Mouse (Mus musculus) hindbrain, embryonic 14.5 days (tissue): Measurements from ENCODE around the gene Ppl. TPM values are rescaled to one million over a fixed set of nuclear protein-coding genes. Genes with fewer than 3 reads are reported as not detected.

Source experiments
- ATAC-seq: fragments of 200-750 bp; cut with Nextera tagmentation; 2 replicates; pipeline ENCODE4 v1.8.0; 2017; ENCODE audit warnings: moderate number of reproducible peaks, mild to moderate bottlenecking, moderate TSS enrichment, moderate library complexity; ENCODE audit not compliant: low FRiP score
- DNase-seq: peaks from one replicate; pipeline ENCODE4 v3.0.0-alpha.2; 2015; ENCODE audit warnings: low spot score
- H3K27ac ChIP-seq: fragments of 300-500 bp; sonication (generic); 2 replicates; pipeline ENCODE4 v1.5.1; 2014; ENCODE audit warnings: mild to moderate bottlenecking, moderate library complexity
- H3K27me3 ChIP-seq: fragments of 300-500 bp; sonication (generic); 2 replicates; pipeline ENCODE4 v1.6.1; 2014; ENCODE audit warnings: mild to moderate bottlenecking, low read length, mixed read lengths; ENCODE audit not compliant: control insufficient read depth, insufficient read depth
- H3K36me3 ChIP-seq: fragments of 300-500 bp; sonication (generic); replicated peaks from 2 replicates; pipeline ENCODE4 v1.6.1; 2014; ENCODE audit not compliant: control insufficient read depth, insufficient read depth
- H3K4me1 ChIP-seq: fragments of 300-500 bp; sonication (generic); replicated peaks from 2 replicates; pipeline ENCODE4 v1.6.1; 2014; ENCODE audit warnings: antibody characterized with exemption, low read length, mixed read lengths; ENCODE audit not compliant: control insufficient read depth, insufficient read depth
- H3K4me2 ChIP-seq: fragments of 300-500 bp; sonication (generic); replicated peaks from 2 replicates; pipeline ENCODE4 v1.6.1; 2014; ENCODE audit warnings: mild to moderate bottlenecking, moderate library complexity
- H3K4me3 ChIP-seq: fragments of 300-500 bp; sonication (generic); replicated peaks from 2 replicates; pipeline ENCODE4 v1.5.1; 2014; ENCODE audit warnings: mild to moderate bottlenecking, low read length
- H3K9ac ChIP-seq: fragments of 300-500 bp; sonication (generic); 2 replicates; pipeline ENCODE4 v1.6.1; 2014
- H3K9me3 ChIP-seq: fragments of 300-500 bp; sonication (generic); 2 replicates; pipeline ENCODE4 v1.6.1; 2016; ENCODE audit warnings: low read length; ENCODE audit not compliant: control insufficient read depth
- WGBS: fragments of 180-500 bp; shearing (Covaris S2); extraction: QIAGEN DNeasy Blood & Tissue Kit; methylation state at CpG from one replicate; pipeline ENCODE4 v1.1.7; 2014; 5-methylcytosine and 5-hydroxymethylcytosine counted together
- polyA plus RNA-seq: library from polyadenylated mRNA; unstranded; fragments of >200 nt; fragmentation: Nextera tagmentation; extraction: Ambion mirVana; gene quantifications from 2 replicates; pipeline ENCODE4 v1.2.1, GENCODE M21; 2014

Ppl gene
- polyA plus RNA-seq, 1 experiment from 2014 or later = 0.29 TPM

GRCm38 (mm10) chr16:5135551-5136261, 3.5 kb upstream of the Ppl start:
- WGBS = 74% methylated on average over 8 of the region's 8 CpGs
- DNase-seq (no peak), ATAC-seq (peak; percentile 31; the same call in 1 of the 2 replicates)
- Histone ChIP-seq H3K36me3 (no peaks in the 10 kb centered on the region), H3K9ac (no peak overlapping the region), H3K4me1 (no peaks in the 10 kb centered on the region), H3K4me3 (no peak overlapping the region), H3K27ac (no peak overlapping the region), H3K27me3 (peaks cover 42% of the 10 kb centered on the region), H3K9me3 (no peaks in the 10 kb centered on the region), H3K4me2 (no peak overlapping the region)

GRCm38 (mm10) chr16:5134623-5135330, 2.6 kb upstream of the Ppl start:
- ATAC-seq = no peak
- no peak overlapping the region for H3K9ac ChIP-seq

GRCm38 (mm10) chr16:5131251-5131922, 834 bp downstream of the Ppl start:
- Histone ChIP-seq H3K4me2 (no peak overlapping the region; the same call in 1 of the 2 replicates), H3K27me3 (peaks cover 61% of the 10 kb centered on the region), H3K4me3 (no peak overlapping the region), H3K9ac (no peak overlapping the region), H3K27ac (no peak overlapping the region), H3K9me3 (no peaks in the 10 kb centered on the region), H3K36me3 (no peaks in the 10 kb centered on the region), H3K4me1 (no peaks in the 10 kb centered on the region)
- WGBS = 4% methylated on average over 25 of the region's 25 CpGs
- ATAC-seq (no peak), DNase-seq (no peak)

More at GRCm38 (mm10) chr16:5134623-5135330, 2.6 kb upstream of the Ppl start:
- no peaks in the 10 kb centered on the region for H3K9me3 ChIP-seq
- H3K4me3 ChIP-seq = no peak overlapping the region
- no peaks in the 10 kb centered on the region for H3K36me3 ChIP-seq
- peaks cover 51% of the 10 kb centered on the region for H3K27me3 ChIP-seq
- no peak for DNase-seq
- no peak overlapping the region for H3K4me2 ChIP-seq
- H3K27ac ChIP-seq = no peak overlapping the region
- WGBS = 78% methylated on average over 14 of the region's 14 CpGs
- H3K4me1 ChIP-seq = no peaks in the 10 kb centered on the region

- no peak overlapping the region for H3K4me2 ChIP-seq
- ATAC-seq (no peak), DNase-seq (no peak)
- H3K27me3 ChIP-seq = peaks cover 61% of the 10 kb centered on the region
- no peaks in the 10 kb centered on the region for H3K9me3 ChIP-seq
- no peak overlapping the region for H3K9ac ChIP-seq
- H3K4me1 ChIP-seq = no peaks in the 10 kb centered on the region
- 7% methylated on average over 4 of the region's 4 CpGs for WGBS
- H3K4me3 ChIP-seq = no peak overlapping the region
- no peak overlapping the region for H3K27ac ChIP-seq
- no peaks in the 10 kb centered on the region for H3K36me3 ChIP-seq
Measured at GRCm38 (mm10) chr16:5130766-5131165, 1.5 kb downstream of the Ppl start.

GRCm38 (mm10) chr16:5130196-5130595, 2.0 kb downstream of the Ppl start:
- Histone ChIP-seq H3K36me3 (no peaks in the 10 kb centered on the region), H3K4me3 (no peak overlapping the region), H3K9ac (no peak overlapping the region), H3K9me3 (no peaks in the 10 kb centered on the region), H3K4me2 (no peak overlapping the region), H3K4me1 (no peaks in the 10 kb centered on the region), H3K27me3 (peaks cover 61% of the 10 kb centered on the region), H3K27ac (no peak overlapping the region)
- DNase-seq (no peak), ATAC-seq (no peak)
- 56% methylated on average over 2 of the region's 2 CpGs for WGBS

- H3K4me1 ChIP-seq = no peaks in the 10 kb centered on the region
- no peaks in the 10 kb centered on the region for H3K9me3 ChIP-seq
- H3K9ac ChIP-seq = no peak overlapping the region
- H3K36me3 ChIP-seq = no peaks in the 10 kb centered on the region
- ATAC-seq (no peak), DNase-seq (no peak)
- no peak overlapping the region for H3K4me2 ChIP-seq
- no peak overlapping the region for H3K27ac ChIP-seq
- H3K27me3 ChIP-seq = 0 out of 2 replicates have a peak, but pooled peaks cover 4% of the 10 kb centered on the region
- 78% methylated on average over 6 of the region's 6 CpGs for WGBS
- H3K4me3 ChIP-seq = no peak overlapping the region
Measured at GRCm38 (mm10) chr16:5123476-5123875, 8.7 kb downstream of the Ppl start.

- DNase-seq = no peak
- WGBS = 91% methylated on average over 4 of the region's 4 CpGs
- no peak overlapping the region for H3K4me2 ChIP-seq
- H3K27ac ChIP-seq = no peak overlapping the region
- no peaks in the 10 kb centered on the region for H3K9me3 ChIP-seq
- no peak overlapping the region for H3K9ac ChIP-seq
- H3K36me3 ChIP-seq = no peaks in the 10 kb centered on the region
- 0 out of 2 replicates have a peak, but pooled peaks cover 4% of the 10 kb centered on the region for H3K27me3 ChIP-seq
- H3K4me3 ChIP-seq = no peak overlapping the region
- no peak for ATAC-seq
- no peaks in the 10 kb centered on the region for H3K4me1 ChIP-seq
Measured at GRCm38 (mm10) chr16:5119845-5120244, 12.4 kb downstream of the Ppl start.

- Histone ChIP-seq H3K4me3 (no peak overlapping the region), H3K27ac (no peak overlapping the region), H3K4me2 (no peak overlapping the region), H3K9me3 (no peaks in the 10 kb centered on the region), H3K4me1 (no peaks in the 10 kb centered on the region), H3K36me3 (no peaks in the 10 kb centered on the region), H3K9ac (no peak overlapping the region), H3K27me3 (0 out of 2 replicates have a peak, but pooled peaks cover 4% of the 10 kb centered on the region)
- ATAC-seq (no peak), DNase-seq (no peak)
- 81% methylated on average over 4 of the region's 4 CpGs for WGBS
Measured at GRCm38 (mm10) chr16:5119385-5119784, 12.8 kb downstream of the Ppl start.

- no peaks in the 10 kb centered on the region for H3K27me3 ChIP-seq
- H3K4me3 ChIP-seq = no peak overlapping the region
- no peak overlapping the region for H3K9ac ChIP-seq
- WGBS = 76% methylated on average over 2 of the region's 2 CpGs
- no peak overlapping the region for H3K4me2 ChIP-seq
- H3K36me3 ChIP-seq = no peaks in the 10 kb centered on the region
- DNase-seq (no peak), ATAC-seq (no peak)
- no peaks in the 10 kb centered on the region for H3K4me1 ChIP-seq
- H3K27ac ChIP-seq = no peak overlapping the region
- no peaks in the 10 kb centered on the region for H3K9me3 ChIP-seq
Measured at GRCm38 (mm10) chr16:5113582-5113981, 18.6 kb downstream of the Ppl start.
